Mouse (Mus musculus) hindbrain, embryonic 11.5 days (tissue): ENCODE results near the gene Plxdc1. TPM values are rescaled to one million over a fixed set of nuclear protein-coding genes. Genes with fewer than 3 reads are reported as not detected.
A peak's percentile ranks its signal among the peaks of the same experiment; 100 is the strongest.

Source experiments
- ATAC-seq: fragments of 200-750 bp; cut with Nextera tagmentation; 2 replicates; pipeline ENCODE4 v1.8.0; 2017; ENCODE audit warnings: mild to moderate bottlenecking, moderate TSS enrichment, moderate library complexity; ENCODE audit not compliant: low FRiP score
- DNase-seq: peaks from one replicate; pipeline ENCODE4 v3.0.0-alpha.2; 2015; ENCODE audit warnings: low spot score
- H3K27ac ChIP-seq: fragments of 300-500 bp; sonication (generic); 2 replicates; pipeline ENCODE4 v1.5.1; 2014; ENCODE audit warnings: mild to moderate bottlenecking, low read depth, low read length
- H3K27me3 ChIP-seq: fragments of 300-500 bp; sonication (generic); 2 replicates; pipeline ENCODE4 v1.6.1; 2014; ENCODE audit warnings: mild to moderate bottlenecking, low read length, moderate library complexity, mixed read lengths; ENCODE audit not compliant: control insufficient read depth, insufficient read depth
- H3K36me3 ChIP-seq: fragments of 300-500 bp; sonication (generic); 2 replicates; pipeline ENCODE4 v1.6.1; 2014; ENCODE audit warnings: mild to moderate bottlenecking, low read length, moderate library complexity, mixed read lengths; ENCODE audit not compliant: control insufficient read depth, insufficient read depth
- H3K4me1 ChIP-seq: fragments of 300-500 bp; sonication (generic); replicated peaks from 2 replicates; pipeline ENCODE4 v1.6.1; 2014; ENCODE audit warnings: low read length, mixed read lengths; ENCODE audit not compliant: control insufficient read depth, insufficient read depth
- H3K4me2 ChIP-seq: fragments of 300-500 bp; sonication (generic); replicated peaks from 2 replicates; pipeline ENCODE4 v1.6.1; 2014; ENCODE audit warnings: mild to moderate bottlenecking, low read depth, low read length
- H3K4me3 ChIP-seq: fragments of 300-500 bp; sonication (generic); 2 replicates; pipeline ENCODE4 v1.5.1; 2014; ENCODE audit warnings: low read depth, low read length
- H3K9ac ChIP-seq: fragments of 300-500 bp; sonication (generic); 2 replicates; pipeline ENCODE4 v1.6.1; 2014; ENCODE audit warnings: low read depth, low read length
- H3K9me3 ChIP-seq: fragments of 300-500 bp; sonication (generic); 2 replicates; pipeline ENCODE4 v1.6.1; 2016; ENCODE audit warnings: low read length; ENCODE audit not compliant: control insufficient read depth
- WGBS: fragments of 180-500 bp; shearing (Covaris S2); extraction: QIAGEN DNeasy Blood & Tissue Kit; methylation state at CpG from one replicate; pipeline ENCODE4 v1.1.7; 2014; 5-methylcytosine and 5-hydroxymethylcytosine counted together
- polyA plus RNA-seq: library from polyadenylated mRNA; unstranded; fragments of >200 nt; fragmentation: Nextera tagmentation; extraction: Ambion mirVana; gene quantifications from 2 replicates; pipeline ENCODE4 v1.2.1, GENCODE M21; 2014

Plxdc1 gene
- polyA plus RNA-seq, result 0.18 and 0.28 TPM in 2 replicates

DNA sequence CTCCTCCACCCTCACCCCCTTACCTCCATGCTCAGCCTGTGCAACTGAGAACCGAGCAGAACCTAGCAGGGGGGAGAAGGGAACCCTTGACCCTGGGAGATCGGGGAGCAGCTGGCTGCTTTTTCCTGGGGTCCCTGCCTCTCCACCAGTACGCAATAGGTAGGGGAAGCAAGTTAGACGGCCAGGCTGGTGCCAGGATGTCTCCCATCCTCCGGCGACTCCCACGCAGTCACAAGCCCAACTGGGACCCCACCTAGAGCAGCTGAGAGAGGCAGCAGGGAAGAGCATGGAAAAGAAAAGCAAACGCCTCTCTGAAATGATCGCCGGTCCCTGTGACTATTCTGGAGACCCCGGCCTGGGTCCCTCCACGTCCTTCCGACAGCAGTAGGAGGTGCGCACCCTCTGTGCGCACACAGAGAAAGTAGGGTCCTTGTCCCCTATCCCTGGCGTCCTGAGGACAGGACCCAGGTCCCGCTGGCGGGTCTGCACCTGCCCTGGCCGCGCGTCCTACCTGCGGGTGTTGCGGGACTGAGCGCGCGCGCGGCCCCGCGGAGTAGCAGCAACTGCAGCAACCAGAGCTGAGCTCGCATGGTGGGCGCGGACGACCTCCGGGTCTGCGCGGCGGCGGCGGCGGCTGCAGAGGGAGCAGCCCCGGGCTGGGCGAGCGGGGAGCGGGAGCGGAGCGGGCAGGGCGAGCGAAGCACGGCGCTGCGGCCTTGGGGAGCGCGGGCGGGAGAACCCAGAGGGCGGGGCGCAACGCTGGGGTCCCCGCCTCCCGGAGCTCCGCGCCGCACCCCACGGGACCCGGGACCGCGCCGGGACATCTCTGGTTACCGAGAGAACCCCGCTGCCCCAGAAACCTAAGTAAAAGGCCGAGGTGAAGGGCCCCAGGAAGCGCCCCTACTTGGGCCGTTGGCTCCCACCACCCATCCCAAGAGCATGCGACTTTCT is at the start of gene Plxdc1:
Gene Plxdc1 (minus strand): TSS at position 718 of the 951 bp plus-strand sequence.
- peaks cover 2% of the 10 kb centered on the region; the same call in 1 of the 2 replicates for H3K4me1 ChIP-seq
- WGBS, result 4% methylated on average over 56 of the region's 74 CpGs
- H3K27me3 ChIP-seq, result peaks cover 27% of the 10 kb centered on the region
- H3K9ac ChIP-seq, result peak within 1 kb of the TSS; percentile 34; the same call in 1 of the 2 replicates
- DNase-seq, result peak; percentile 58
- no peaks in the 10 kb centered on the region for H3K36me3 ChIP-seq
- ATAC-seq, result no peak
- no peak within 1 kb of the TSS for H3K27ac ChIP-seq
- peak within 1 kb of the TSS; percentile 82 for H3K4me2 ChIP-seq
- H3K9me3 ChIP-seq, result no peaks in the 10 kb centered on the region
- peak within 1 kb of the TSS; percentile 92 for H3K4me3 ChIP-seq

DNA sequence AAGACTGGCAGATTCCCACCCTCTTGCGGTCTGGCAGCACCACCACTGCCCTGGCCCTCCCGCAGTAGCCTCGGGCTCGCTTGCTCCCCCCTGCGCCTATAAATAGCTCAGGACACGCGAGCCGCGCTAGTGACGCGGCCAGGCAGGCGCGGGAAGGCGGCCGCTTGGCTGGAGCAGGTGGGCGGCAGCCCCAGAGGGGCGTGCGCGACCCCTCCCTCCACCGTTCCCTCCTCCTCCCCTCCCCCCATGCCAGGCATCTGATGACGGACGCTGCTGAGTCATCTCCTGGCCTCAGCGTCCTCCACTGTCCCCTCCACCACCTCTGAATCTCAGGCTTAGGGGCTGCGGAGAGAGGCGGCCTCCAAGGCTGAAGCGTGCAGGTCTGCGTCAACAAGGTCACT is 49.7 kb upstream of the Plxdc1 start:
- peak overlapping the region; percentile 74 for H3K4me2 ChIP-seq
- DNase-seq (peak; percentile 77), ATAC-seq (peak; percentile 56)
- WGBS, result under 1% methylated on average over 26 of the region's 27 CpGs
- H3K4me3 ChIP-seq, result peak overlapping the region; percentile 34
- H3K9me3 ChIP-seq, result no peaks in the 10 kb centered on the region
- peak overlapping the region; percentile 44; the same call in 1 of the 2 replicates for H3K9ac ChIP-seq
- H3K27ac ChIP-seq, result 0 out of 2 replicates have a peak overlapping the region, but pooled peaks have one; percentile 25
- H3K27me3 ChIP-seq, result peaks cover 6% of the 10 kb centered on the region; the same call in 1 of the 2 replicates
- 0 out of 2 replicates have a peak, but pooled peaks cover 1% of the 10 kb centered on the region for H3K36me3 ChIP-seq
- H3K4me1 ChIP-seq, result peaks cover 7% of the 10 kb centered on the region

DNA sequence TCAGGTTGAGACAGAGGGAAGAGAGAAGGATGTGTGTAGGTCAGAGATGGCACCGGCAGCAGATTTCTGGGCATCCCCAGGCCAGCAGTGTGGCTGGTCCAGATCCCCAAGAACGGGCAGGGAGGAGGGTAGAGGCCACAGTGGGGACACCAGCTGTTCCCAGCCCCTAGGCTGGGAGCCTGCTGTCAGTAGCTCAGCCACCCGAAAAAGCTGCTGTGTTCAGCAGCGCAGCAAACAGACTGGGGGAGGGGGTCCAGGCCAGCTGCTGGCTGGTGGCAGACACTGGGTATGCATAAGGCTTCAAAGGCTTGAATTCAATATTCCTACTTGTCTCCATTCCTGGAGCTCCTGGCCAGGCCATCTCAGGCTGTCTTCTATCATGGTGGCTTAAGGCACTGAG is 48.6 kb upstream of the Plxdc1 start:
- H3K4me1 ChIP-seq, result peaks cover 7% of the 10 kb centered on the region
- H3K4me2 ChIP-seq, result no peak overlapping the region
- WGBS, result 26% methylated on average over 4 of the region's 4 CpGs
- H3K9me3 ChIP-seq, result no peaks in the 10 kb centered on the region
- no peak overlapping the region for H3K9ac ChIP-seq
- H3K36me3 ChIP-seq, result 0 out of 2 replicates have a peak, but pooled peaks cover 7% of the 10 kb centered on the region
- peak; percentile 66 for DNase-seq
- H3K27me3 ChIP-seq, result peaks cover 6% of the 10 kb centered on the region; the same call in 1 of the 2 replicates
- H3K27ac ChIP-seq, result peak overlapping the region; percentile 53; the same call in 1 of the 2 replicates
- peak; percentile 41 for ATAC-seq
- H3K4me3 ChIP-seq, result no peak overlapping the region

DNA sequence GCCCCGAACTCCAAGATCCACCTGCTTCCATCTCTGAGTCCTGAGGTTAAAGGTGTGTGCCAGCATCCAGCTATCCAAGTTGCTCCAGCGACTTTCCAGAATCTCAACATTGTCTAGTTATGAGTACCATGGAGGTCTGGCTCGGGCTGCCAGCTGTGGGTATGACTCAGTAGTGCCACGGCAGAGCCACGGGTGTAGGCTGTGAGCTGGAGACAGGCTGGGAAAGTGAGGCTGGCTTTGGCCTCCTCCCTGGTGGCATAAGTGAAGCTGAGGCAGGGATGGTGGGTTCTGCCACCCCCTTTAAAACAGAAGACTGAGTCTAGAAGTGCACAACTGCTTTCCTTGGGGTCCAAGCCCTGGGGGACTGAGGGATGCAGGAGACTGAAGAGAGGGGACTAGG is 47.8 kb upstream of the Plxdc1 start:
- H3K4me1 ChIP-seq, result peaks cover 7% of the 10 kb centered on the region
- no peak overlapping the region for H3K9ac ChIP-seq
- DNase-seq (no peak), ATAC-seq (no peak)
- no peak overlapping the region for H3K4me3 ChIP-seq
- H3K4me2 ChIP-seq, result no peak overlapping the region
- WGBS, result 86% methylated on average over 5 of the region's 5 CpGs
- 0 out of 2 replicates have a peak, but pooled peaks cover 7% of the 10 kb centered on the region for H3K36me3 ChIP-seq
- H3K9me3 ChIP-seq, result no peaks in the 10 kb centered on the region
- H3K27me3 ChIP-seq, result peaks cover 6% of the 10 kb centered on the region; the same call in 1 of the 2 replicates
- no peak overlapping the region for H3K27ac ChIP-seq

DNA sequence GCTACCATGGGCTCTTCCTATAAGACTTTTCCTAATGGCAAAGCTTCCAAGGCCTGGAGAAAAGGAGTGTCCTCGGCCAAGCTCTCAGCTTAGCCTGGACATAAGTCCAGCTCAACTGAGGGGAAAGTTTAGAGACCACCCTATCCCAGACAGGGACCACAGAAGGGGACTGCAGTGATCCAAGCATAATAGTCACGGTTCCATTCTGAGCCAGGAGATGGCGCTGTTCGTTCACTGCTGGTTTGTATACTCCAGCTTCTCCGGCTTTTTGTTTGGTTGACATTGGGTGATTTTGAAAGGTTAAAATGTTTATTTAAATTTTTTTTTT is 45.2 kb upstream of the Plxdc1 start:
- peaks cover 10% of the 10 kb centered on the region; the same call in 1 of the 2 replicates for H3K36me3 ChIP-seq
- no peak overlapping the region for H3K9ac ChIP-seq
- no peak overlapping the region for H3K4me2 ChIP-seq
- H3K9me3 ChIP-seq, result no peaks in the 10 kb centered on the region
- 11% methylated on average over 5 of the region's 5 CpGs for WGBS
- peaks cover 5% of the 10 kb centered on the region for H3K4me1 ChIP-seq
- no peaks in the 10 kb centered on the region for H3K27me3 ChIP-seq
- peak; percentile 17; the same call in 1 of the 2 replicates for ATAC-seq
- DNase-seq, result peak; percentile 93
- H3K27ac ChIP-seq, result no peak overlapping the region
- no peak overlapping the region for H3K4me3 ChIP-seq

DNA sequence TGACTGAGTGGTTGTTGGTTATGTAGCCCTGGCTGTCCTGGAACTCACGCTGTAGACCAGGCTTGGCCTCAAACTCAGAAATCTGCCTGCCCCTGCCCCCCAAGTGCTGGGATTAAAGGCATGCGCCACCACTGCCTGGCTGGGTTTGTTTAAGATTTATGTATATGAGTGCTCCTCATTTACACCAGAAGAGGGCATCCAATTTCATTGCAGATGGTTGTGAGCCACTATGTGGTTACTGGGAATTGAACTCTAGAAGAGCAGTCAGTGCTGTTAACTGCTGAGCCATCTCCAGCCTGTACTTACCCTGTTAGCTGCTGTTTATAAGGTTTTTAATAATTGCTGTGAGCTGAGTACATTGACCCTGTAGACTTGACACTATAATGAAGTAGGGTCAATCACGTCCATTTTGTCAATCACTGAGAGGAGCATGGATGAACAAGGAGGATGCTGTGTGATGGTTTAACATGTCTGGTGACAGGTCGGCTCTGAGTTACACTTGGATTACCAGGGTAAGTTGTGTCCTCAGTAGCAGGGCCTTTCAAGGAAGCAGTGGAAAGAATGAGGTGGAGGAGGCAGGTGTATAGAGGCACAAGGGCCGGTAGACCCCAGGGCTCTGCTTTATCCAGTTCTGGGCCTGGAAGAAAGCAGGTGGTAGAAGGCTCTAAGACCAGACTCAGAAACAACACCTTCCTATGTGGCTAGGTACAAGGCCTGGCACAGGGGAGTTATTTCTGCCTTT is 44.6 kb upstream of the Plxdc1 start:
- Histone ChIP-seq H3K4me1 (peaks cover under 1% of the 10 kb centered on the region; the same call in 1 of the 2 replicates), H3K4me3 (no peak overlapping the region), H3K27me3 (no peaks in the 10 kb centered on the region), H3K27ac (no peak overlapping the region), H3K9ac (no peak overlapping the region), H3K36me3 (peaks cover 10% of the 10 kb centered on the region; the same call in 1 of the 2 replicates), H3K9me3 (no peaks in the 10 kb centered on the region), H3K4me2 (no peak overlapping the region)
- no peak for ATAC-seq
- WGBS, result 51% methylated on average over 5 of the region's 5 CpGs
- no peak for DNase-seq

DNA sequence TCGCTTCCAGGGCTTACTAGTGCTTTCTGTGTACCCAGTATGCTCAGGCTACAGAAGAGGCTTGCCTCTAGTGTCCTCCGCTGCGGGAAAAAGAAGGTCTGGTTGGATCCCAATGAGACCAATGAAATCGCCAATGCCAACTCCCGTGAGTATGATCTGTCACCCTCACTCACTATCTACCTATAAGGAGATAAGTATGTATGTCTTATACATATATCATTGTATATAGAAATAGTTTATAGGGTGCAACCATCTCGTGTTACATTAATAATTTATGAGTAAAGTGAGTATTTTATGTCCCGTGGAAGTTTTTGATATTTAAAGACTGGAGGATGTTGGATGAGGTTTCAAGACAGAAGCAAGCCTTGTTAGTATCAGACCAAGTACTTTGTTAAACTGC is 41.5 kb upstream of the Plxdc1 start:
- H3K9me3 ChIP-seq, result no peaks in the 10 kb centered on the region
- peak overlapping the region; percentile 99 for H3K4me3 ChIP-seq
- H3K9ac ChIP-seq, result peak overlapping the region; percentile 99
- ATAC-seq (no peak), DNase-seq (no peak)
- peak overlapping the region; percentile 53 for H3K4me2 ChIP-seq
- 26% methylated on average over 7 of the region's 7 CpGs for WGBS
- H3K27me3 ChIP-seq, result no peaks in the 10 kb centered on the region
- 0 out of 2 replicates have a peak, but pooled peaks cover 5% of the 10 kb centered on the region for H3K4me1 ChIP-seq
- no peak overlapping the region for H3K27ac ChIP-seq
- peaks cover 10% of the 10 kb centered on the region; the same call in 1 of the 2 replicates for H3K36me3 ChIP-seq

DNA sequence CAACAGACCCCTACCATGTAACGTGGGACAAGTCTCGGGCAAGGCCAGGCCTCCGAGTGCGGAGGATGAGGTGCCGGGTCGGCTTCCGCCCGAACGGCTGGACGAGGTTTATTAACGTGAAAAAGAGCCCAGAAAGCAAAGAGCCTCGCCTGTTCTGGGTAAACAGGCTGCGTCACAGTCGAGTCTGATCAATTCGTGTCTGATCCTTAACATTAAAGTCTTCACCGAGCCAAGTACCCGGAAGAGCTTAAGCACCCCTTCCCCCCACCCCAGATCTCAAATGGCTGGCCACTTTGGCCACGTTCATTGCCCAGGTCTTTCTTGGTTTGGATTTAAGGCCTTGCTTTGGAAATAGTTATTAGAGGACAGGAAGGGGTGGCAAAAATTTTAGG is 41.0 kb upstream of the Plxdc1 start:
- DNase-seq (peak; percentile 50), ATAC-seq (peak; percentile 3; the same call in 1 of the 2 replicates)
- Histone ChIP-seq H3K9me3 (no peaks in the 10 kb centered on the region), H3K4me2 (peak overlapping the region; percentile 53), H3K27me3 (no peaks in the 10 kb centered on the region), H3K4me1 (0 out of 2 replicates have a peak, but pooled peaks cover 5% of the 10 kb centered on the region), H3K27ac (peak overlapping the region; percentile 85), H3K9ac (peak overlapping the region; percentile 99), H3K4me3 (peak overlapping the region; percentile 99), H3K36me3 (peaks cover 10% of the 10 kb centered on the region; the same call in 1 of the 2 replicates)
- 1% methylated on average over 18 of the region's 18 CpGs for WGBS
